Mouse (Mus musculus): ENCODE data around the gene Lsr. TPM values are rescaled to one million over a fixed set of nuclear protein-coding genes. Genes with fewer than 3 reads are reported as not detected.
"Not testable (repeated sequence)": the region's sequence is repeated elsewhere in the genome, so short reads cannot be mapped to it uniquely, and the experiment has no call there.

The Lsr gene
- total RNA-seq, 2 experiments from 2014 or later, result 0.74 to 0.75 TPM

DNA sequence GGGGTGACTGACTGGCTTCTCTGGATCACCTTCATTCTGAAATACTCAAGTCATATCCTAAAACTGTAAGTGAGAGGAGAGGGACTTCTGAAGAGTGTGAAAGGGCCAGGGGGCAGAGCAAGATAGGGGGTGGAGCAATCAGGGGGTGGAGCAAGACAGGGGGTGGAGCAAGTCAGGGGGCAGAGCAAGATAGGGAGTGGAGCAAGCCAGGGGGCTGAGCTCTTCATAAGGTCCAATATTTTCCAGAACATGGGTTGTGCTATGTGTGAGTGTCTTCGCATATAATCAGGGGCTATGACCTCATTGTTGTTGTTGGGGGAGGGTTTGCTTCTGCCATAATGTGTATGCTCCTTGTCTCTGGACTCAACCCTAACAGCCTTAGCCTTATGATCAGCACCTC is 33.2 kb downstream of the Lsr start:
- not testable (repeated sequence) for DNase-seq (ENCODE audit: low spot score in 2 of 2)

GRCm38 (mm10) chr7:30935422-30936099 is 37.7 kb downstream of the Lsr start:
- DNase-seq (ENCODE audit: low spot score in 2 of 2), result not testable (repeated sequence)

- DNase-seq (ENCODE audit: low spot score in 2 of 2), result not testable (repeated sequence)
Observed at GRCm38 (mm10) chr7:30924581-30924980, 48.7 kb downstream of the Lsr start, which contains the start of gene Hamp2. Gene Hamp2, minus strand, starts transcription at chr7:30924681.

DNA sequence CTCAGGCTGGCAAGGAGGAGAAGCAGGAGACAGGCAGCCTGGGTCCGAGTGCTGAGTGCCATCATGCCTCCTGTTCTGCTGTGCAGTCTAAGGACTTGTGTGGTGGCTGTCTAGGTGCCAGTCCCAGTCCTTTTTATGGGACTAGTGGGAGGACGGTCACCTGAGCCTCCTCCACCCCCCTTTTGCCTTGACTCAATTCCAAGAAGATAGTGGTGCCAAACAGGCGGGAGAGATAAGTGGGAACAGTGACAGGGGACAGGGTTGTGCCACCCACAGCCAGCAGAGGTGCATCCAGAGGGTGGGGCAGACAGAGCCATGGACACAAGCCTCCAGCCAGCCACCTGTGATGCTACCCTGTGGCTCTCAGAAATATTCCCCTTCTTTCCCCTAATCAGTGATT is 49.2 kb downstream of the Lsr start:
- DNase-seq (ENCODE audit: low spot score in 2 of 2), result no peak

DNA sequence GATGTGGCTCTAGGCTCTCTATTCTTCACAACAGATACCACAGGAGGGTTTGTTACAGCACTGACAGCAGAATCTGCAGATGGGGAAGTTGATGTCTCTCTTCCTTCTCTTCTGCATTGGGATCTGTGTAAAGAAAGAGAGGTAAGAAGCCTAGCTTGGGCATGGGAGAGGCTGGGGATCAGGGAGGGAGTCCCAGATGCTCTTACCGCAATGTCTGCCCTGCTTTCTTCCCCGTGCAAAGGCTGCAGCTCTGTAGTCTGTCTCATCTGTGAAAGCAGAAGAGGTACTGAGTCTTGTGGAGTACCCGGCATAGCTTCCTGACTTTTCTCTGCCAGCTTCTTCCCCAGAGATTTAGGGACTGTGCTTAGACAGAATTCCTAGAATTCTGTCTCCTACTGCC is 50.8 kb downstream of the Lsr start:
- not testable (repeated sequence) for DNase-seq (ENCODE audit: low spot score in 2 of 2)

DNA sequence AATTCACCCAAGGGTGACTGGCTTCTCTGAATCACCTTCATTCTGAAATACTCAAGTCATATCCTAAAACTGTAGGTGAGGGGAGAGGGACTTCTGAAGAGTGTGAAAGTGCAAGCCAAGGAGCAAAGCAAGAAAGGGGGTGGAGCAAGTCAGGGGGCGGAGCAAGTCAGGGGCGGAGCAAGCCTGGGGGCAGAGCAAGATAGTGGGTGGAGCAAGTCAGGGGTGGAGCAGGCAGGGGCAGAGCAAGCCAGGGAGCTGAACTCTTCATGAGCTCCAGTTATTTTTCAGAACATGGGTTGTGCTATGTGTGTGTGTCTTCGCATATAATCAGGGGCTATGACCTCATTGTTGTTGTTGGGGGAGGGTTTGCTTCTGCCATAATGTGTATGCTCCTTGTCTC is 53.0 kb downstream of the Lsr start:
- DNase-seq (ENCODE audit: low spot score in 2 of 2), result no peak

- DNase-seq (ENCODE audit: low spot score in 2 of 2), result no peak
Observed at GRCm38 (mm10) chr7:30917219-30917618, 56.0 kb downstream of the Lsr start.

- no peak for DNase-seq (ENCODE audit: low spot score in 2 of 2)
Observed at GRCm38 (mm10) chr7:30916713-30917112, 56.6 kb downstream of the Lsr start.

- DNase-seq (ENCODE audit: low spot score in 2 of 2), result no peak
Observed at GRCm38 (mm10) chr7:30914732-30915131, 58.5 kb downstream of the Lsr start, which contains the start of gene Mag. Gene Mag, minus strand, starts transcription at chr7:30914873.

- DNase-seq (ENCODE audit: low spot score in 2 of 2), result no peak
Observed at GRCm38 (mm10) chr7:30909773-30910172, 63.5 kb downstream of the Lsr start.

DNA sequence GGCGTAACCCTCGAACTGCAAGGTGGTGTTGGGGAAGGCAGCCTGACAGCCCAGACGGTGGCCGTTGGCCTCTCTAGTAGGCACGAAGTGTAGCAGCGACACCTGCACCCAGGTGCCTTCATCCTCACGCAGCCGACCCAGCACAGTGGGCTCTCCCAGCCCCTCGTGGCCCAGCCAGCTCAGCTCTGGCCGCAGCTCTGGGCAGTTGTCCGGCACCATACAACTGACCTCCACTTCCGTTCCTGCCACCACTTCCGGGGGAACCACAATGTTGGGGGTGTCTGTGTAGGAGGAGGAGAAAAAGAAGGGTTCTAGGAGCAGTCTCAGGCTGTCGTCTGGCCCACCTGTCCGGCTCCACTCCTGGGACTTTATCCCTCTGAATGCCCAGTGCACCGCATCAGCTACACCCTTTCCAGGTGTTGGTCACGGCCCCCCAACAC is 64.3 kb downstream of the Lsr start:
- no peak for DNase-seq (ENCODE audit: low spot score in 2 of 2)

GRCm38 (mm10) chr7:30908277-30908991 is 64.8 kb downstream of the Lsr start:
- no peak for DNase-seq (ENCODE audit: low spot score in 2 of 2)

Other genes starting within 250 kb of the Lsr start
- 100 to 1,000 TPM; 144 to 145 TPM for gene Tmem147, start 243.9 kb downstream of the Lsr start, total RNA-seq (2021)
- not detected for gene Gapdhs, start 229.8 kb downstream of the Lsr start, total RNA-seq (2021)
- 1 to 10 TPM; 4.1 to 4.6 TPM for gene Sbsn, start 222.0 kb downstream of the Lsr start, total RNA-seq (2021)
- gene Dmkn, start 209.7 kb downstream of the Lsr start, total RNA-seq (2021), result 1 to 10 TPM in 1 of 2 experiments, under 1 TPM in 1; 0.86 to 1.2 TPM
- 10 to 100 TPM; 13.2 to 13.9 TPM for gene Krtdap, start 185.6 kb downstream of the Lsr start, total RNA-seq (2021)
- gene Ffar2, start 149.7 kb downstream of the Lsr start, total RNA-seq (2021), result 1 to 10 TPM; 1.8 to 2.5 TPM
- not detected for gene Ffar3, start 117.3 kb downstream of the Lsr start, total RNA-seq (2021)
- gene Ffar1, start 111.9 kb downstream of the Lsr start, total RNA-seq (2021), result not detected
- gene Cd22, start 93.1 kb downstream of the Lsr start, total RNA-seq (2021), result under 1 TPM; 0.54 to 0.81 TPM
- gene Mag, start 58.6 kb downstream of the Lsr start, total RNA-seq (2021), result 10 to 100 TPM; 11.8 to 12.3 TPM
- gene Hamp2, start 48.8 kb downstream of the Lsr start, total RNA-seq (2021), result not detected
- gene Hamp, start 29.4 kb downstream of the Lsr start, total RNA-seq (2021), result under 1 TPM in 1 of 2 experiments, not detected in 1; 0.78 TPM
- gene Usf2, start 16.7 kb downstream of the Lsr start, total RNA-seq (2021), result 10 to 100 TPM; 79.3 to 80.5 TPM
- under 1 TPM in 1 of 2 experiments, not detected in 1; 0.20 TPM for gene Fam187b, start 326 bp upstream of the Lsr start, total RNA-seq (2021)
- gene Fxyd5, start 69.0 kb upstream of the Lsr start, total RNA-seq (2021), result 10 to 100 TPM; 21.2 to 23.0 TPM
- gene Fxyd7, start 78.0 kb upstream of the Lsr start, total RNA-seq (2021), result 1 to 10 TPM; 2.3 to 3.8 TPM
- 100 to 1,000 TPM; 587 to 732 TPM for gene Fxyd1, start 83.7 kb upstream of the Lsr start, total RNA-seq (2021)
- 1 to 10 TPM; 7.9 to 9.6 TPM for gene Lgi4, start 85.9 kb upstream of the Lsr start, total RNA-seq (2021)
- gene Fxyd3, start 103.2 kb upstream of the Lsr start, total RNA-seq (2021), result 1 to 10 TPM; 2.7 to 4.9 TPM
- 1 to 10 TPM; 3.9 to 4.2 TPM for gene Hpn, start 141.8 kb upstream of the Lsr start, total RNA-seq (2021)
- gene Scn1b, start 153.5 kb upstream of the Lsr start, total RNA-seq (2021), result 10 to 100 TPM; 90.6 to 98.1 TPM
- 10 to 100 TPM; 42.8 to 45.8 TPM for gene Gramd1a, start 182.4 kb upstream of the Lsr start, total RNA-seq (2021)

Data from gastrocnemius, postnatal 4 days (tissue).